Mouse (Mus musculus) liver, adult 2 months (tissue): ENCODE data around the gene Eif2b1.

ENCODE experiments used
- CTCF ChIP-seq: fragments of 200-500 bp; IDR thresholded peaks from 2 replicates; pipeline ENCODE4 v1.5.1; 2011; ENCODE audit warnings: low read depth, low read length, control low read depth
- POLR2A ChIP-seq: fragments of 200-500 bp; IDR thresholded peaks from 2 replicates; pipeline ENCODE4 v1.6.1; 2011; ENCODE audit warnings: low read length, control low read depth; ENCODE audit not compliant: insufficient read depth; ENCODE audit errors: extremely low read depth

DNA sequence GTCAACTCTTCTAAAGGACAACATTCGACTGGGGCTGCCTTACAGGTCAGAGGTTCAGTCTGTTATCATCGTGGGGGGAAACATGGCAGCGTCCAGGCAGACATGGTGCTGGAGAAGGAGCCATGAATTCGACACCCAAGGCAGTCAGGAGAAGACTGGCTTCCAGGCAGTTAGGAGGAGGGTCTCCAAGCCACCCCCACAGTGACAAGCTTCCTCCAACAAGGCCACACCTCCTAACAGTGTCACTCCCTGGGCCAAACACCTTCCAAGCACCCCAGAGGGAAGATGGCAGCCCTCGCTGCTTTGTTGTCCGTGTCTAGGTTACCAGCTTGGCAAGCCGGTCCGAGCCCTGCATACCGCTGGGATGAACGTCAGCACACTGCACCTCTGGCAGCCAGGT lies 39.8 kb upstream of the Eif2b1 start:
- no peak for TF ChIP-seq POLR2A
- no peak for TF ChIP-seq CTCF
